Mouse (Mus musculus) intestine, postnatal 0 days (tissue): ENCODE measurements around the gene Hp1bp3. TPM values are rescaled to one million over a fixed set of nuclear protein-coding genes. Genes with fewer than 3 reads are reported as not detected.
A peak's percentile ranks its signal among the peaks of the same experiment; 100 is the strongest.

Source experiments
- ATAC-seq: fragments of 200-750 bp; cut with Nextera tagmentation; 2 replicates; pipeline ENCODE4 v1.8.0; 2017; ENCODE audit warnings: mild to moderate bottlenecking, moderate TSS enrichment, moderate library complexity
- H3K27ac ChIP-seq: fragments of 300-500 bp; sonication (generic); 2 replicates; pipeline ENCODE4 v1.5.1; 2014; ENCODE audit warnings: mild to moderate bottlenecking, low read depth, low read length, moderate library complexity
- H3K27me3 ChIP-seq: fragments of 300-500 bp; sonication (generic); replicated peaks from 2 replicates; pipeline ENCODE4 v1.6.1; 2014; ENCODE audit warnings: low read length, mixed read lengths; ENCODE audit not compliant: control insufficient read depth, insufficient read depth
- H3K36me3 ChIP-seq: fragments of 300-500 bp; sonication (generic); 2 replicates; pipeline ENCODE4 v1.6.1; 2014; ENCODE audit warnings: mild to moderate bottlenecking, moderate library complexity; ENCODE audit not compliant: control insufficient read depth, insufficient read depth
- H3K4me1 ChIP-seq: fragments of 300-500 bp; sonication (generic); replicated peaks from 2 replicates; pipeline ENCODE4 v1.6.1; 2014; ENCODE audit warnings: antibody characterized with exemption, low read length, mixed read lengths; ENCODE audit not compliant: control insufficient read depth, insufficient read depth
- H3K4me2 ChIP-seq: fragments of 300-500 bp; sonication (generic); replicated peaks from 2 replicates; pipeline ENCODE4 v1.6.1; 2014; ENCODE audit warnings: low read depth, mild to moderate bottlenecking, moderate library complexity
- H3K4me3 ChIP-seq: fragments of 300-500 bp; sonication (generic); 2 replicates; pipeline ENCODE4 v1.5.1; 2014; ENCODE audit warnings: low read depth, low read length
- H3K9ac ChIP-seq: fragments of 300-500 bp; sonication (generic); 2 replicates; pipeline ENCODE4 v1.6.1; 2014; ENCODE audit warnings: mild to moderate bottlenecking, low read depth, low read length
- H3K9me3 ChIP-seq: fragments of 300-500 bp; sonication (generic); 2 replicates; pipeline ENCODE4 v1.6.1; 2016; ENCODE audit warnings: mixed run types; ENCODE audit not compliant: control insufficient read depth
- CTCF ChIP-seq: sonication (generic); IDR thresholded peaks from 2 replicates; pipeline ENCODE4 v1.5.1; 2016; ENCODE audit warnings: low read depth, mild to moderate bottlenecking, control low read depth, antibody characterized with exemption, moderate library complexity
- WGBS: fragments of 180-500 bp; shearing (Covaris S2); extraction: QIAGEN DNeasy Blood & Tissue Kit; methylation state at CpG from one replicate; pipeline ENCODE4 v1.1.7; 2014; 5-methylcytosine and 5-hydroxymethylcytosine counted together
- polyA plus RNA-seq: library from polyadenylated mRNA; unstranded; fragments of >200 nt; fragmentation: Nextera tagmentation; extraction: Ambion mirVana; gene quantifications from 2 replicates; pipeline ENCODE4 v1.2.1, GENCODE M21; 2015

Gene Hp1bp3
- 75.5 and 83.4 TPM in 2 replicates for polyA plus RNA-seq

- Histone ChIP-seq H3K9ac (peak within 1 kb of the TSS; percentile 99), H3K36me3 (no peaks in the 10 kb centered on the region), H3K4me3 (peak within 1 kb of the TSS; percentile 94), H3K4me2 (peak within 1 kb of the TSS; percentile 81), H3K4me1 (peaks cover 11% of the 10 kb centered on the region; the same call in 1 of the 2 replicates), H3K9me3 (no peaks in the 10 kb centered on the region), H3K27ac (peak within 1 kb of the TSS; percentile 100), H3K27me3 (no peaks in the 10 kb centered on the region)
- TF ChIP-seq CTCF: no peak
- ATAC-seq: peak; percentile 71
- under 1% methylated on average over 72 of the region's 84 CpGs for WGBS
Observed at GRCm38 (mm10) chr4:138216200-138216890, at the start of gene Hp1bp3. Gene Hp1bp3, plus strand, starts transcription at chr4:138216296.

GRCm38 (mm10) chr4:138166519-138166918 lies 49.6 kb upstream of the Hp1bp3 start:
- Histone ChIP-seq H3K4me1 (no peaks in the 10 kb centered on the region), H3K9ac (no peak overlapping the region), H3K4me3 (no peak overlapping the region), H3K4me2 (no peak overlapping the region), H3K9me3 (no peaks in the 10 kb centered on the region), H3K27ac (no peak overlapping the region), H3K27me3 (no peaks in the 10 kb centered on the region), H3K36me3 (peaks cover 65% of the 10 kb centered on the region)
- no peak for TF ChIP-seq CTCF
- WGBS: 86% methylated on average over 10 of the region's 10 CpGs
- ATAC-seq: no peak

GRCm38 (mm10) chr4:138168162-138168561 lies 47.9 kb upstream of the Hp1bp3 start:
- H3K9me3 ChIP-seq: no peaks in the 10 kb centered on the region
- no peak overlapping the region for H3K4me2 ChIP-seq
- no peak overlapping the region for H3K4me3 ChIP-seq
- peaks cover 79% of the 10 kb centered on the region for H3K36me3 ChIP-seq
- no peak overlapping the region for H3K9ac ChIP-seq
- no peak for ATAC-seq
- H3K4me1 ChIP-seq: no peaks in the 10 kb centered on the region
- WGBS: 78% methylated on average over 3 of the region's 3 CpGs
- TF ChIP-seq CTCF: no peak
- no peak overlapping the region for H3K27ac ChIP-seq
- no peaks in the 10 kb centered on the region for H3K27me3 ChIP-seq

- Histone ChIP-seq H3K9me3 (no peaks in the 10 kb centered on the region), H3K27me3 (no peaks in the 10 kb centered on the region), H3K4me1 (no peaks in the 10 kb centered on the region), H3K4me2 (no peak overlapping the region), H3K9ac (no peak overlapping the region), H3K27ac (no peak overlapping the region), H3K36me3 (peaks cover 79% of the 10 kb centered on the region), H3K4me3 (no peak overlapping the region)
- no peak for TF ChIP-seq CTCF
- 83% methylated on average over 4 of the region's 4 CpGs for WGBS
- ATAC-seq: no peak
Observed at GRCm38 (mm10) chr4:138169420-138169819, 46.7 kb upstream of the Hp1bp3 start.

GRCm38 (mm10) chr4:138172686-138173085 lies 43.4 kb upstream of the Hp1bp3 start:
- no peak overlapping the region for H3K4me2 ChIP-seq
- no peak for TF ChIP-seq CTCF
- no peak for ATAC-seq
- no peaks in the 10 kb centered on the region for H3K4me1 ChIP-seq
- 85% methylated on average over 4 of the region's 4 CpGs for WGBS
- H3K9ac ChIP-seq: no peak overlapping the region
- no peak overlapping the region for H3K27ac ChIP-seq
- H3K36me3 ChIP-seq: peaks cover 85% of the 10 kb centered on the region
- no peak overlapping the region for H3K4me3 ChIP-seq
- H3K9me3 ChIP-seq: no peaks in the 10 kb centered on the region
- H3K27me3 ChIP-seq: no peaks in the 10 kb centered on the region

- H3K4me3 ChIP-seq: no peak overlapping the region
Observed at GRCm38 (mm10) chr4:138179391-138179790, 36.7 kb upstream of the Hp1bp3 start.

More at GRCm38 (mm10) chr4:138179391-138179790, 36.7 kb upstream of the Hp1bp3 start:
- no peak for ATAC-seq
- Histone ChIP-seq H3K9ac (no peak overlapping the region), H3K4me1 (no peaks in the 10 kb centered on the region), H3K27ac (no peak overlapping the region), H3K9me3 (no peaks in the 10 kb centered on the region), H3K27me3 (no peaks in the 10 kb centered on the region), H3K36me3 (peaks cover 82% of the 10 kb centered on the region), H3K4me2 (no peak overlapping the region)
- WGBS: 93% methylated on average over 5 of the region's 5 CpGs
- no peak for TF ChIP-seq CTCF
